Mouse (Mus musculus): ENCODE results near the gene Sprr4. TPM values are rescaled to one million over a fixed set of nuclear protein-coding genes. Genes with fewer than 3 reads are reported as not detected.

Gene Sprr4
- not detected in 2 replicates for total RNA-seq (2012; rRNA removed)

GRCm38 (mm10) chr3:92500393-92500792, at the start of gene Sprr4:
Gene Sprr4 (minus strand): TSS chr3:92500493.
- H3K27ac ChIP-seq (ENCODE audit: insufficient read depth, low read depth, low read length, poor library complexity, severe bottlenecking), result no peak within 1 kb of the TSS
- no peak for DNase-seq (ENCODE audit: low read depth, low spot score)
- no peaks in the 10 kb centered on the region for H3K4me1 ChIP-seq (ENCODE audit: control insufficient read depth in 2 of 2, insufficient read depth in 2 of 2, low read length in 2 of 2, poor library complexity in 1 of 2)
- no peak within 1 kb of the TSS for H3K4me3 ChIP-seq (ENCODE audit: insufficient read depth in 1 of 2, low read depth in 1 of 2, low read length in 2 of 2, poor library complexity in 1 of 2, severe bottlenecking in 1 of 2)
- H3K9ac ChIP-seq (ENCODE audit: insufficient read depth, low read depth, low read length, poor library complexity, severe bottlenecking), result no peak within 1 kb of the TSS
- in situ Hi-C loops (cut with MboI; ENCODE audit: low sequenced_read_pairs in 2 of 2, unreplicated experiment in 2 of 2), result loop anchor here in 1 of 2 experiments (5.0 kb wide), 1 partner anchor 348 kb away; no protein-coding TSS in a partner anchor
- H3K36me3 ChIP-seq (ENCODE audit: control insufficient read depth, insufficient read depth, low read length, poor library complexity, severe bottlenecking), result no peaks in the 10 kb centered on the region
- no peaks in the 10 kb centered on the region for H3K9me3 ChIP-seq (ENCODE audit: control insufficient read depth, insufficient read depth, low read depth, low read length)
- TF ChIP-seq HCFC1 (IDR thresholded peaks at IDR 0.05; ENCODE audit: borderline replicate concordance, insufficient read depth, low read length), result no peak

DNA sequence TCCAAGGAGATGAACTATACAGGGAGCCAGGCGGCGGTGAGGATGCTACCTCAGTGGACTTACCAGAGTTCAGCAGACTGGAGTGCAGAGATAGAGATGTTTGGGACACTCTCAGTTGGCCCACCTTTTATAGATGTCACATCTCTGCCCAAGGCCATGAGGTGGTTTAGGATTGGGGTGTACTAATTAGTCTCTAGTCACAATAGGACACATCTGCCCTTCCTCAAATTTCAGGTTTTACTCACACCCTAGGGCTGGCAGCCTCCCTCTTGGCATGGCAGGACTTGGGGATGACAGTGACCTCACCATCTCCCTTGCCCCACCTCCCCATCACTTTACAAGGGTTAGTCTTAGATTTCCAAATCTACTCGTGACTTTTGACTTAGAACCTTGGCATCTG, 34.1 kb upstream of the Sprr4 start, which contains the start of gene 2310046K23Rik:
2310046K23Rik (minus strand) TSS at position 101 of the 400 bp plus-strand sequence.
- Histone ChIP-seq H3K36me3 (ENCODE audit: control insufficient read depth, insufficient read depth, low read length, poor library complexity, severe bottlenecking) (no peaks in the 10 kb centered on the region), H3K27ac (ENCODE audit: insufficient read depth, low read depth, low read length, poor library complexity, severe bottlenecking) (no peak within 1 kb of the TSS), H3K9me3 (ENCODE audit: control insufficient read depth, insufficient read depth, low read depth, low read length) (no peaks in the 10 kb centered on the region), H3K4me3 (ENCODE audit: insufficient read depth in 1 of 2, low read depth in 1 of 2, low read length in 2 of 2, poor library complexity in 1 of 2, severe bottlenecking in 1 of 2) (no peak within 1 kb of the TSS), H3K9ac (ENCODE audit: insufficient read depth, low read depth, low read length, poor library complexity, severe bottlenecking) (no peak within 1 kb of the TSS), H3K4me1 (ENCODE audit: control insufficient read depth in 2 of 2, insufficient read depth in 2 of 2, low read length in 2 of 2, poor library complexity in 1 of 2) (no peaks in the 10 kb centered on the region)
- no peak for DNase-seq (ENCODE audit: low read depth, low spot score)
- TF ChIP-seq MAFK (IDR thresholded peaks at IDR 0.05; ENCODE audit: insufficient read depth, low read depth, low read length) (no peak), ZC3H11A (IDR thresholded peaks at IDR 0.05; ENCODE audit: borderline replicate concordance, low read depth, low read length) (no peak), ZNF384 (IDR thresholded peaks at IDR 0.05; ENCODE audit: low read depth, low read length) (no peak), CHD2 (IDR thresholded peaks at IDR 0.05; ENCODE audit: low read depth, low read length) (no peak), HCFC1 (IDR thresholded peaks at IDR 0.05; ENCODE audit: borderline replicate concordance, insufficient read depth, low read length) (no peak)
- in situ Hi-C loops (cut with MboI; ENCODE audit: low sequenced_read_pairs in 2 of 2, unreplicated experiment in 2 of 2), result no loop called here

- Histone ChIP-seq H3K27ac (ENCODE audit: insufficient read depth, low read depth, low read length, poor library complexity, severe bottlenecking) (no peak overlapping the region), H3K4me1 (ENCODE audit: control insufficient read depth in 2 of 2, insufficient read depth in 2 of 2, low read length in 2 of 2, poor library complexity in 1 of 2) (no peaks in the 10 kb centered on the region), H3K9me3 (ENCODE audit: control insufficient read depth, insufficient read depth, low read depth, low read length) (no peaks in the 10 kb centered on the region), H3K4me3 (ENCODE audit: insufficient read depth in 1 of 2, low read depth in 1 of 2, low read length in 2 of 2, poor library complexity in 1 of 2, severe bottlenecking in 1 of 2) (no peak overlapping the region), H3K9ac (ENCODE audit: insufficient read depth, low read depth, low read length, poor library complexity, severe bottlenecking) (no peak overlapping the region), H3K36me3 (ENCODE audit: control insufficient read depth, insufficient read depth, low read length, poor library complexity, severe bottlenecking) (no peaks in the 10 kb centered on the region)
- no peak for TF ChIP-seq ZNF384 (IDR thresholded peaks at IDR 0.05; ENCODE audit: low read depth, low read length)
- peak; percentile 8 for DNase-seq (ENCODE audit: low read depth, low spot score)
- in situ Hi-C loops (cut with MboI; ENCODE audit: low sequenced_read_pairs in 2 of 2, unreplicated experiment in 2 of 2), result no loop called here
Observed at GRCm38 (mm10) chr3:92512325-92512724, 12.0 kb upstream of the Sprr4 start.

DNA sequence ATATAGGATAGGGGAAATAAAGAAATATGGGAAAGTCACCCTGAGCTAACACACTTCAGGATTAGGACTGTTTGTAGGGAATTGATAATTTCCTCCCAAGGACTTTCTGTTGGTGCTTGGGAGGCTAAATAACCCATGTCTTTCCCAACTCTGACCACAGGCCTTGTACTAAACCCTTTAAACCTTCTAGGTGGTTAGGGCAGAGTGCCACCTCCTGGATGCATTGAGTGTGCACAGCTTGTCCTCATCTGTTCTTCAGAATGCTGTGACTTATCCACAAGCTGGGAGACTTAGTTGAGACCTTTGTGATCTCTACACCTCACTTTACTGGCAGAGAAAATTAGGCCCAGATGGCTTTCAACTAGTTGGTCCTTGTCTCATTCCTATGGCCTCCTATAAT, 10.5 kb upstream of the Sprr4 start:
- no peak overlapping the region for H3K9ac ChIP-seq (ENCODE audit: insufficient read depth, low read depth, low read length, poor library complexity, severe bottlenecking)
- no peaks in the 10 kb centered on the region for H3K36me3 ChIP-seq (ENCODE audit: control insufficient read depth, insufficient read depth, low read length, poor library complexity, severe bottlenecking)
- in situ Hi-C loops (cut with MboI; ENCODE audit: low sequenced_read_pairs in 2 of 2, unreplicated experiment in 2 of 2), result no loop called here
- no peaks in the 10 kb centered on the region for H3K9me3 ChIP-seq (ENCODE audit: control insufficient read depth, insufficient read depth, low read depth, low read length)
- no peak overlapping the region for H3K27ac ChIP-seq (ENCODE audit: insufficient read depth, low read depth, low read length, poor library complexity, severe bottlenecking)
- H3K4me1 ChIP-seq (ENCODE audit: control insufficient read depth in 2 of 2, insufficient read depth in 2 of 2, low read length in 2 of 2, poor library complexity in 1 of 2), result no peaks in the 10 kb centered on the region
- TF ChIP-seq HCFC1 (IDR thresholded peaks at IDR 0.05; ENCODE audit: borderline replicate concordance, insufficient read depth, low read length) (no peak), MAFK (IDR thresholded peaks at IDR 0.05; ENCODE audit: insufficient read depth, low read depth, low read length) (no peak), CHD2 (IDR thresholded peaks at IDR 0.05; ENCODE audit: low read depth, low read length) (no peak), ZNF384 (IDR thresholded peaks at IDR 0.05; ENCODE audit: low read depth, low read length) (no peak), ZC3H11A (IDR thresholded peaks at IDR 0.05; ENCODE audit: borderline replicate concordance, low read depth, low read length) (peak; percentile 42; the same call in 1 of the 2 replicates)
- no peak overlapping the region for H3K4me3 ChIP-seq (ENCODE audit: insufficient read depth in 1 of 2, low read depth in 1 of 2, low read length in 2 of 2, poor library complexity in 1 of 2, severe bottlenecking in 1 of 2)
- DNase-seq (ENCODE audit: low read depth, low spot score), result peak; percentile 28

DNA sequence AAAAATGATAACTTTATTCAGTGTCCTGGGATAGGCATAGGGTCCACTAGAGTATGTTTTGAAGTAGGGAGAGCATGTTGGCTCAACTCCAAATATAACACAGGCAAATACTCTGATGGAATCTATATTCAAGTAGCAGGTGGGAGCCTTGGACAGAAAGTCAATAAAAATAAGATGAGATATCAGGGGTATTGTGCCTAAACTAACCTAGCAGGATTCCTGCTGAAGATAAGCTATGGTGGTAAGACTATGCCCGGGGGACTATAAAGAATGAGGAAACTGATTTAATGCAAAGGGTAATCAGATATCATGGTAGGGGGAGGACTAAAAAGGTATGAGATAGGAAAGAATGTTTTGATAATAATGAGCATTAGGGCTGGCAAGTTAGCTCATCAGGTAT, 7.9 kb upstream of the Sprr4 start:
- TF ChIP-seq ZC3H11A (IDR thresholded peaks at IDR 0.05; ENCODE audit: borderline replicate concordance, low read depth, low read length), result no peak
- no peak for TF ChIP-seq HCFC1 (IDR thresholded peaks at IDR 0.05; ENCODE audit: borderline replicate concordance, insufficient read depth, low read length)
- no peak for TF ChIP-seq MAFK (IDR thresholded peaks at IDR 0.05; ENCODE audit: insufficient read depth, low read depth, low read length)
- no peak for TF ChIP-seq CHD2 (IDR thresholded peaks at IDR 0.05; ENCODE audit: low read depth, low read length)
- no peak for TF ChIP-seq ZNF384 (IDR thresholded peaks at IDR 0.05; ENCODE audit: low read depth, low read length)
- Histone ChIP-seq H3K9me3 (ENCODE audit: control insufficient read depth, insufficient read depth, low read depth, low read length) (no peaks in the 10 kb centered on the region), H3K36me3 (ENCODE audit: control insufficient read depth, insufficient read depth, low read length, poor library complexity, severe bottlenecking) (no peaks in the 10 kb centered on the region), H3K9ac (ENCODE audit: insufficient read depth, low read depth, low read length, poor library complexity, severe bottlenecking) (no peak overlapping the region), H3K4me3 (ENCODE audit: insufficient read depth in 1 of 2, low read depth in 1 of 2, low read length in 2 of 2, poor library complexity in 1 of 2, severe bottlenecking in 1 of 2) (no peak overlapping the region), H3K27ac (ENCODE audit: insufficient read depth, low read depth, low read length, poor library complexity, severe bottlenecking) (no peak overlapping the region), H3K4me1 (ENCODE audit: control insufficient read depth in 2 of 2, insufficient read depth in 2 of 2, low read length in 2 of 2, poor library complexity in 1 of 2) (no peaks in the 10 kb centered on the region)
- no peak for DNase-seq (ENCODE audit: low read depth, low spot score)
- in situ Hi-C loops (cut with MboI; ENCODE audit: low sequenced_read_pairs in 2 of 2, unreplicated experiment in 2 of 2), result no loop called here

Data from ES-E14 (cell line).